Mouse (Mus musculus) lung, adult 2 months (tissue): ENCODE data around the gene Krt6a.

Experiments used
- CTCF ChIP-seq: fragments of 200-500 bp; IDR thresholded peaks from 2 replicates; pipeline ENCODE4 v1.5.1; 2011; ENCODE audit warnings: mild to moderate bottlenecking, low read length, control low read depth; ENCODE audit not compliant: insufficient read depth
- POLR2A ChIP-seq: fragments of 200-500 bp; IDR thresholded peaks from 2 replicates; pipeline ENCODE4 v1.6.1; 2011; ENCODE audit warnings: low read depth, mild to moderate bottlenecking, control low read depth, low read length, borderline replicate concordance; ENCODE audit errors: extremely low read depth

- TF ChIP-seq POLR2A (no peak), CTCF (no peak)
Measured at GRCm38 (mm10) chr15:101742711-101743110, 48.6 kb upstream of the Krt6a start, which contains the start of gene Krt71.
